Mouse (Mus musculus): ENCODE data around the gene Cdc42se2.

- no peak for TF ChIP-seq CTCF (IDR thresholded peaks at IDR 0.05; ENCODE audit: borderline replicate concordance, insufficient read depth, low read length)
- no peak for TF ChIP-seq POLR2A (IDR thresholded peaks at IDR 0.05; ENCODE audit: low read depth, low read length)
Measured at GRCm38 (mm10) chr11:54774282-54775078, 13.0 kb downstream of the Cdc42se2 start.

Data from embryonic fibroblast, embryonic 13.5 days (primary cell).